Mouse (Mus musculus) liver, embryonic 14.5 days (tissue): ENCODE results near the gene Trim59. TPM values are rescaled to one million over a fixed set of nuclear protein-coding genes. Genes with fewer than 3 reads are reported as not detected.

Experiments used
- ATAC-seq: fragments of 200-750 bp; cut with Nextera tagmentation; 2 replicates; pipeline ENCODE4 v1.8.0; 2017; ENCODE audit warnings: moderate number of reproducible peaks, mild to moderate bottlenecking, moderate library complexity; ENCODE audit not compliant: insufficient read depth
- DNase-seq, 3 experiments: peaks; one replicate each; pipeline ENCODE4 v3.0.0-alpha.2; 2012 to 2013; ENCODE audit warnings: low read depth in 3 of 3, low spot score in 3 of 3
- H3K27ac ChIP-seq: fragments of 300-500 bp; sonication (generic); 2 replicates; pipeline ENCODE4 v1.5.1; 2014; ENCODE audit warnings: moderate library complexity, mild to moderate bottlenecking, control low read depth, inconsistent platforms
- H3K27me3 ChIP-seq: fragments of 300-500 bp; sonication (generic); 2 replicates; pipeline ENCODE4 v1.6.1; 2014; ENCODE audit warnings: mild to moderate bottlenecking, low read length, moderate library complexity; ENCODE audit not compliant: control insufficient read depth, insufficient read depth
- H3K36me3 ChIP-seq: fragments of 300-500 bp; sonication (generic); replicated peaks from 2 replicates; pipeline ENCODE4 v1.6.1; 2014; ENCODE audit warnings: low read depth; ENCODE audit not compliant: control insufficient read depth, insufficient read depth
- H3K4me1 ChIP-seq, 2 experiments: fragments of 200-500 bp in 1 of 2; fragments of 300-500 bp in 1 of 2; sonication (generic) in 1 of 2; replicated peaks; 2 replicates each; pipeline ENCODE4 v1.6.1; 2012 to 2014; ENCODE audit warnings: antibody characterized with exemption in 1 of 2, inconsistent platforms in 1 of 2, low read length in 1 of 2; ENCODE audit not compliant: control insufficient read depth in 2 of 2, insufficient read depth in 2 of 2
- H3K4me2 ChIP-seq: fragments of 300-500 bp; sonication (generic); 2 replicates; pipeline ENCODE4 v1.6.1; 2014; ENCODE audit warnings: low read depth, mild to moderate bottlenecking, control low read depth, moderate library complexity
- H3K4me3 ChIP-seq, 2 experiments: fragments of 200-500 bp in 1 of 2; fragments of 300-500 bp in 1 of 2; sonication (generic) in 1 of 2; 2 replicates each; pipeline ENCODE4 v1.5.1; 2012 to 2014; ENCODE audit warnings: low read depth in 2 of 2, low read length in 2 of 2, mild to moderate bottlenecking in 2 of 2, control low read depth in 1 of 2, inconsistent platforms in 1 of 2, moderate library complexity in 1 of 2; ENCODE audit not compliant: insufficient read depth in 1 of 2
- H3K9ac ChIP-seq: fragments of 300-500 bp; sonication (generic); replicated peaks from 2 replicates; pipeline ENCODE4 v1.6.1; 2014; ENCODE audit warnings: mild to moderate bottlenecking, control low read depth, moderate library complexity
- H3K9me3 ChIP-seq: fragments of 300-500 bp; sonication (generic); 2 replicates; pipeline ENCODE4 v1.6.1; 2016; ENCODE audit warnings: low read length, mixed read lengths; ENCODE audit not compliant: control insufficient read depth
- CTCF ChIP-seq: IDR thresholded peaks from 2 replicates; pipeline ENCODE4 v1.5.1; 2016; ENCODE audit warnings: antibody characterized with exemption, low read depth, control low read depth
- EP300 ChIP-seq: IDR thresholded peaks from 2 replicates; pipeline ENCODE4 v1.6.1; 2016; ENCODE audit warnings: antibody characterized with exemption, low read depth
- WGBS: fragments of 180-500 bp; shearing (Covaris S2); extraction: QIAGEN DNeasy Blood & Tissue Kit; methylation state at CpG from one replicate; pipeline ENCODE4 v1.1.7; 2014; ENCODE audit not compliant: insufficient replicate concordance; 5-methylcytosine and 5-hydroxymethylcytosine counted together
- polyA plus RNA-seq, 2 experiments: library from polyadenylated mRNA; depleted of rRNA in 1 of 2; stranded (reverse) in 1 of 2; unstranded in 1 of 2; fragments of >200 nt; fragmentation: Nextera tagmentation in 1 of 2; extraction: Ambion mirVana in 1 of 2; gene quantifications; 2 replicates each; pipeline versions ENCODE4 v1.2.1 to v1.2.3; 2012 to 2014

Trim59 gene
- polyA plus RNA-seq (2012; rRNA removed) (20.1 and 39.0 TPM in 2 replicates), polyA plus RNA-seq (2014; fragmentation: Nextera tagmentation; extraction: Ambion mirVana) (121 and 136 TPM in 2 replicates)

- TF ChIP-seq CTCF: peak; percentile 18; the same call in 1 of the 2 replicates
- TF ChIP-seq EP300: 0 out of 2 replicates have a peak, but pooled peaks have one; percentile 26
- Histone ChIP-seq H3K4me1 (peaks cover 27 to 28% of the 10 kb centered on the region in 2 experiments), H3K4me3 (peak within 1 kb of the TSS; percentile 76 to 93), H3K36me3 (peaks cover 34% of the 10 kb centered on the region), H3K9me3 (no peaks in the 10 kb centered on the region), H3K27me3 (no peaks in the 10 kb centered on the region), H3K9ac (peak within 1 kb of the TSS; percentile 94), H3K4me2 (peak within 1 kb of the TSS; percentile 97), H3K27ac (peak within 1 kb of the TSS; percentile 90)
- DNase-seq: peak; percentile 87 to 89 (median 87)
- under 1% methylated on average over 76 of the region's 80 CpGs for WGBS
- ATAC-seq: peak; percentile 92
Measured at GRCm38 (mm10) chr3:69044645-69045399, at the start of gene Trim59. Gene Trim59 (minus strand): TSS chr3:69044755.

GRCm38 (mm10) chr3:69064005-69064404, 19.4 kb upstream of the Trim59 start:
- Histone ChIP-seq H3K9ac (no peak overlapping the region), H3K36me3 (no peaks in the 10 kb centered on the region), H3K4me1 (peaks cover 6 to 7% of the 10 kb centered on the region in 2 experiments; a peak in 3 of 4 replicates), H3K9me3 (no peaks in the 10 kb centered on the region), H3K27ac (no peak overlapping the region), H3K4me3 (no peak overlapping the region), H3K27me3 (no peaks in the 10 kb centered on the region), H3K4me2 (no peak overlapping the region)
- DNase-seq (peak in 2 of 3 experiments; percentile 54 to 64), ATAC-seq (no peak)
- TF ChIP-seq EP300 (no peak), CTCF (peak; percentile 56; the same call in 1 of the 2 replicates)
- 54% methylated on average over 1 of the region's 1 CpGs for WGBS

- ATAC-seq (no peak), DNase-seq (no peak)
- TF ChIP-seq CTCF (no peak), EP300 (no peak)
- H3K4me1 ChIP-seq: peaks cover 6 to 7% of the 10 kb centered on the region in 2 experiments; a peak in 3 of 4 replicates
- WGBS: 31% methylated on average over 1 of the region's 1 CpGs
- H3K27ac ChIP-seq: no peak overlapping the region
- no peaks in the 10 kb centered on the region for H3K36me3 ChIP-seq
- no peaks in the 10 kb centered on the region for H3K9me3 ChIP-seq
- no peak overlapping the region for H3K9ac ChIP-seq
- no peak overlapping the region for H3K4me3 ChIP-seq
- no peaks in the 10 kb centered on the region for H3K27me3 ChIP-seq
- no peak overlapping the region for H3K4me2 ChIP-seq
Measured at GRCm38 (mm10) chr3:69062764-69063163, 18.2 kb upstream of the Trim59 start.

GRCm38 (mm10) chr3:69060672-69061071, 16.1 kb upstream of the Trim59 start:
- H3K9ac ChIP-seq: no peak overlapping the region
- DNase-seq (no peak), ATAC-seq (peak; percentile 42)
- no peak overlapping the region for H3K4me3 ChIP-seq
- WGBS: 82% methylated on average over 4 of the region's 4 CpGs
- H3K27ac ChIP-seq: no peak overlapping the region
- H3K36me3 ChIP-seq: no peaks in the 10 kb centered on the region
- no peak overlapping the region for H3K4me2 ChIP-seq
- no peaks in the 10 kb centered on the region for H3K9me3 ChIP-seq
- TF ChIP-seq CTCF: no peak
- H3K27me3 ChIP-seq: no peaks in the 10 kb centered on the region
- H3K4me1 ChIP-seq: peaks cover 19 to 23% of the 10 kb centered on the region in 2 experiments

GRCm38 (mm10) chr3:69055871-69056270, 11.3 kb upstream of the Trim59 start:
- peak overlapping the region; percentile 76 for H3K4me2 ChIP-seq
- DNase-seq: no peak
- H3K9ac ChIP-seq: peak overlapping the region; percentile 73
- H3K9me3 ChIP-seq: no peaks in the 10 kb centered on the region
- ATAC-seq: no peak
- no peaks in the 10 kb centered on the region for H3K27me3 ChIP-seq
- H3K36me3 ChIP-seq: no peaks in the 10 kb centered on the region
- peak overlapping the region in 1 of 2 experiments; percentile 34; a peak in 2 of 4 replicates for H3K4me3 ChIP-seq
- H3K4me1 ChIP-seq: peaks cover 37 to 48% of the 10 kb centered on the region in 2 experiments
- WGBS: 62% methylated on average over 3 of the region's 3 CpGs
- TF ChIP-seq CTCF (no peak), EP300 (no peak)
- H3K27ac ChIP-seq: peak overlapping the region; percentile 97
